Mouse (Mus musculus) adrenal gland, postnatal 14 days (tissue): ENCODE data around the gene Cd7. TPM values are rescaled to one million over a fixed set of nuclear protein-coding genes. Genes with fewer than 3 reads are reported as not detected.
A peak's percentile ranks its signal among the peaks of the same experiment; 100 is the strongest.
"Not testable (repeated sequence)": the region's sequence is repeated elsewhere in the genome, so short reads cannot be mapped to it uniquely, and the experiment has no call there.

Source experiments
- DNase-seq: peaks from one replicate; pipeline ENCODE4 v3.0.0; 2021; ENCODE audit warnings: mixed read lengths
- long read RNA-seq, 2 experiments: library from polyadenylated mRNA; stranded (forward); transcript quantifications; one replicate each; pipeline ENCODE4 v2.0.0; 2021
- total RNA-seq: library from RNA; stranded (reverse); gene quantifications from 2 replicates; pipeline ENCODE4 v1.2.3, GENCODE M21; 2021

Gene Cd7
- 0.48 and 3.8 TPM in 2 replicates for total RNA-seq
- long read RNA-seq, experiment 1 = 0 reads
- long read RNA-seq, experiment 2 = 0 reads

- no peak for DNase-seq
Measured at GRCm38 (mm10) chr11:121039302-121039701, at the start of gene Cd7. Cd7 (minus strand) TSS chr11:121039418.

GRCm38 (mm10) chr11:121088997-121089396 is 49.8 kb upstream of the Cd7 start:
- DNase-seq = no peak

- no peak for DNase-seq
Measured at GRCm38 (mm10) chr11:121086296-121086695, 47.1 kb upstream of the Cd7 start.

- no peak for DNase-seq
Measured at GRCm38 (mm10) chr11:121085181-121085580, 46.0 kb upstream of the Cd7 start.

GRCm38 (mm10) chr11:121082857-121083500 is 43.8 kb upstream of the Cd7 start:
- DNase-seq = no peak

- no peak for DNase-seq
Measured at GRCm38 (mm10) chr11:121082250-121082649, 43.0 kb upstream of the Cd7 start.

- no peak for DNase-seq
Measured at GRCm38 (mm10) chr11:121081120-121081519, 41.9 kb upstream of the Cd7 start, which contains the start of gene Sectm1a. Sectm1a (minus strand) TSS chr11:121081220.

GRCm38 (mm10) chr11:121080330-121080729 is 41.1 kb upstream of the Cd7 start:
- no peak for DNase-seq

GRCm38 (mm10) chr11:121075655-121076054 is 36.4 kb upstream of the Cd7 start:
- no peak for DNase-seq

GRCm38 (mm10) chr11:121069662-121070061 is 30.4 kb upstream of the Cd7 start:
- not testable (repeated sequence) for DNase-seq

GRCm38 (mm10) chr11:121067895-121068294 is 28.7 kb upstream of the Cd7 start:
- no peak for DNase-seq

- DNase-seq = peak; percentile 44
Measured at GRCm38 (mm10) chr11:121064197-121064596, 25.0 kb upstream of the Cd7 start.

- DNase-seq = no peak
Measured at GRCm38 (mm10) chr11:121063379-121063778, 24.2 kb upstream of the Cd7 start, which contains the start of gene Sectm1b. Sectm1b (minus strand) TSS chr11:121063569.

- no peak for DNase-seq
Measured at GRCm38 (mm10) chr11:121061615-121062014, 22.4 kb upstream of the Cd7 start.

GRCm38 (mm10) chr11:121060401-121061067 is 21.3 kb upstream of the Cd7 start:
- not testable (repeated sequence) for DNase-seq

GRCm38 (mm10) chr11:121059471-121059870 is 20.3 kb upstream of the Cd7 start:
- DNase-seq = no peak

- no peak for DNase-seq
Measured at GRCm38 (mm10) chr11:121058956-121059355, 19.7 kb upstream of the Cd7 start.

- DNase-seq = no peak
Measured at GRCm38 (mm10) chr11:121058122-121058521, 18.9 kb upstream of the Cd7 start.

- no peak for DNase-seq
Measured at GRCm38 (mm10) chr11:121056536-121057236, 17.5 kb upstream of the Cd7 start.

- DNase-seq = peak; percentile 85
Measured at GRCm38 (mm10) chr11:121053536-121053935, 14.3 kb upstream of the Cd7 start.

GRCm38 (mm10) chr11:121052387-121052786 is 13.2 kb upstream of the Cd7 start:
- no peak for DNase-seq

- no peak for DNase-seq
Measured at GRCm38 (mm10) chr11:121051793-121052192, 12.6 kb upstream of the Cd7 start.

- DNase-seq = no peak
Measured at GRCm38 (mm10) chr11:121049840-121050239, 10.6 kb upstream of the Cd7 start.
